Mouse (Mus musculus): Measurements from ENCODE around the gene Mep1a. TPM values are rescaled to one million over a fixed set of nuclear protein-coding genes. Genes with fewer than 3 reads are reported as not detected.
A peak's percentile ranks its signal among the peaks of the same experiment; 100 is the strongest.

Gene Mep1a
- total RNA-seq, 2 experiments from 2014 or later: not detected

DNA sequence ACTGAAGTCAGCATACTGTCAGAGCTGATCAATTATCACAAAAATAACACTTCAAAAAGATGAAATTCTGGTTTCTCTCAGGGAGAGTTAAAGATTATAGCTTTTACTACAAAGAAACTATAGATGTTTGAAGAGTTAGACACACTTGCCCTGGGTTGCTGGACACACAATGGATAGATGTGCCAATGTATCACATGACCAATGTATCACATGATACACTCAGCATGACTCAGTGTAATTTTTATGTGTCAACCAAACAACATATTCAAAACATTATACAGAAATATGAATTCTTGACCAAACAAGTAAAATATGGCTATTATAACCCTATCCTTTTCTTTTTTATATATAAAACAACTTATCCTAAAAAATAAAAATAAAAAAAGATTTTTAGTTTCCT, 25.0 kb downstream of the Mep1a start:
- DNase-seq: no peak

DNA sequence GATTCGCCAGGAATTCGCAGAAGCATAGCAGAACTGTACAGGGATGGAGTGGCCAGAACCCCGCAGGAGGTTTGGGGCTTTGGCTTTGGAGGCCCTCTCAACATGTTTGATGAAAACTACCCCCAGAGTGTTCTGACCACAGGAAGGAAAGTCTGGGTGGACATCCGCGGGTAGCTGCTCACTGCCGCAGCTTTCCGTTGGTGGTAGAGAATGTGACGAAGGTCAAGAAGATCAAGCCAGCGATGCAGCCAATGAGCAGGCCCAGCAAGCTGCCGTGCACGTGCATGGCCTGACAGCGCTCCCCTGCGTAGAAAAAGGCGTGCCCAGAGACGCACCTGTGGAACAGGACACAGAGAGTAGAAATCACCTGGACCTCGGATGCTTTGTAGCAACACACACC, 27.8 kb downstream of the Mep1a start:
- DNase-seq: no peak

DNA sequence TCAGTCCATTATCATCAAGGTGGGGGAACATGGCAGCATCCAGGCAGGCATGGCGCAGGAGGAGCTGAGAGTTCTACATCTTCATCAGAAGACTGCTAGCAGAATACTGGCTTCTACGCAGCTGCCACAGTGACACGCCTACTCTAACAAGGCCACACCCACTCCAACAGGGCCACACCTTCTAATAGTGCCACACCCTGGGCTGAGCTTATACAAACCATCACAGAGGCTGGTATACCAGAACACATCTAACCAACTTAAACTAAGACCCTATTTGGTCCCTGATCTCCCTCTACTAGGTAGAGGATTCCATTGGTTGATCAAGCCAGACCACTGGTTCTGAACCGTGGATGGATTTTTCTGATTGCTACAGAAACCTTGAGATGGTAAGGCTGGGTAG, 30.1 kb downstream of the Mep1a start:
- DNase-seq: no peak

DNA sequence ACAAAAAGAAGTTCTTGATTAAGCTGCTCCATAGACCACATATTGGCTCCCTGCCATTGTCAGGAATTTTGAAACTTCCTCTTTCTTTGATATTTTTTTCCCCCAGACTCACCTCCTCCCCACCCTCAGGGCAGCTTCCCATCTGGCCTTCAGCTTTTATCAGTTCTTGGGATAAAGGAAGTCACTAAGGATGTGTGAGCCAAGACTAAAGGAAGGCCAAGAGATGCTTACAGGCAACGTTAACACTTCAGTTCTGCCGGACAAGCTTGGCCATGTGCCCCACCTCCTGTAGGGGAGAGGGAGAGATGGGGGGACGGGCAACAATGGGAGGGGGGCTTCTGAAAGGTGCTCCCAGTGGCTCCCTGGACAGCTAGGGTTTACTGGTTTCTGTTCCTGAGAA, 32.6 kb downstream of the Mep1a start:
- peak in 1 of 2 experiments; percentile 37 for DNase-seq

DNA sequence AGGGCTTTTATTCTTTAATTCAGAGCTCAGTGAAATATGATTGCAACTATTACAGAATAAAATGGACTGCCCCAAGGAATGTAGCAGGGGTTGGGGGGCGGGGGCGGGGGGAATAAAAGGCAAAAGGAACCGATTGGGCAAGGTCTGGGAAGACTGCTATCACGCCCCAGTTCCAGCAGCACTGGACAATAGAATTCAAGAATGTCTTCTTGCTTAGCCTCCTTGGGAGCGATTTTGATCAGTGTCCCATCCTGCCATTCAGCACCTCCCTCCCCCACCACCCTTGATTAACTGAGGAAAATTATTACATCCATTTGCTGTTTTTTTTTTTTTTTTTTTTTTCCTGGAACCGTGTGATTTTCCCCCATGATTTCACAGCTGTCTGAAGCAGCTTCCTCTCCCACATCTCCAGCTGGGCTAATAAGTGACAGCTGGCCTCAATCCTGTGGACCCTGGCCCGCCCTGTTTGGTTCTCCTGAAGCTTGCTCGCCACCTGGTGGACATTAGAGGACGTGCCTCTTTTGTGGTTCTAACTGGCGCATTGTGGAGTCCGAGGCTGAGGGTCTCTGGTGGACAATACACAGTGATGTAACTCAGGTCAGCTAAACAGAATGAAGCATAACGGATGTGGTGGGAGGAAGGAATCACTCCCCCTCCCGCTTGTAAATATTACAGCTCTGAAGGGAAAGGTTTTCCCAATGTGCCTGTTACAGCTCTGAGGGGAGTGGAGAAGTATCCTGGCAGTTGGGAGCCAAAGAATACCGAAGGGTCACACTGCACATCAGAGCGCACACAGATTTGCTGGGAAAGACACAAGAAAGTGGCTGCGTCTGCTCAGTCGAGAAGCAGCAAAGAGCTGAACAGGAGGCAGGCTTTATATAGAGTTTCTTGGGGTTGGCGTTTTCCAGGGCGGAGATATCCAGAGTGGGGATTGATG, 42.1 kb downstream of the Mep1a start:
- DNase-seq: peak; percentile 78 to 87

DNA sequence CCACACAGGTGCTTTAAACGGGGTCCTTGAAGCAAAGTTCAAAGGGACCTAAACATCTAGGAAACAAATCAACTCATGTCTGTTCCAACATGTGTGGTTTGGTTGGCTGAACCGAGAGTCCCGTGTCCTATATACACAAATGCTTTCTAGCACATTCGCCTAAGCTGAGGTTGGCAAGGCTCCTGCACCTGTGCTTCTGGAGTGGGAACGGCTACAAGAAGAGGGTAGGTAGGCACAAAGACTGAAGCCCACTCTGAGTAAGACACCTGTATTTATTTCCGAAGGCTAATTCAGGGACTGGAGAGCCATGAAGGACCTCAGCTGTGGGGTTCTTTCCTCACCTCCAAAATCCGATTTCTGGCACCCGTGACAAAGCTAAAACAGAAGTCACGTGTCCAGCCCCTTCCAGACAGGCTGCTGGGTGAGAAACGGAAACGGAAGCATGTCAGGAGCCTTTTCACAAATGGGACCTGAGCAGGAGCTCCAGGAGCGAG, 42.8 kb downstream of the Mep1a start:
- DNase-seq: peak in 1 of 2 experiments; percentile 22

DNA sequence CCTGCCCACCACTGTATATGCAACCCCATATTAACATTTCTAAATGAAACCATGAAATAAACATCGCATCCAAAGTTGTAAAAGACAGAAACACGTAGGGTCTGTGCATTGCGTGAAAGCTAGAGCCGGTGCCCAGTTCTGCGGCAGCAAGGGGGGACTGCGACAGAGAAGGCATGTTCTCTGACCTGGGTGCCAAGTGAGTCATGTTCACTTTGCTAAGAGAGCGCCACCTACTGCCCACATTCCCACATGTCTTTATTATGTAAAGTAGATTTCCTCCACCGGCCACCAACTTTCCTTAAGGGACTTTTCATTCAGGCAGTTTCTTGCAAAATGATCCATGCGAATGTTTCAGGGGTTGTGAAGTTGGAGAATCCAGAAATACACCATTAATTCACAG, 44.0 kb downstream of the Mep1a start:
- DNase-seq: peak; percentile 74 to 91

DNA sequence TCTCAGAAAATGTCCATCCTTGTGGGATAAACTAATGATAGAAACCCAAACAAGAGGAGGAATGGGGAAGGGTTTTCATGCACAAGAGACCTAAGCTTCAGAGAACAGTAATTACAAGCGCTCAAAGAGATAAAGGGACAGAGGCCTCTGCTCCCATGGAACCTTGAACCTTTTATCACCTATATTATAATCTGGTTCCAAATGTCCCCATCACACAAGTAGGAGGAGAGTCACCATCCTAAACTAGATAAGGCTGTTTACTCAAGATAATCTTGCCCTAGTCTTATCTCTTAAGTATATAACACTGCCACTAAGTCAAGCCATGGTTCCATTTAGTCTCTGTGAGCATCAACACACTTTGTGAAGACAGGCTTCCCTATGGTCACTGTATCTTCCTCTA, 51.4 kb downstream of the Mep1a start:
- DNase-seq: no peak

DNA sequence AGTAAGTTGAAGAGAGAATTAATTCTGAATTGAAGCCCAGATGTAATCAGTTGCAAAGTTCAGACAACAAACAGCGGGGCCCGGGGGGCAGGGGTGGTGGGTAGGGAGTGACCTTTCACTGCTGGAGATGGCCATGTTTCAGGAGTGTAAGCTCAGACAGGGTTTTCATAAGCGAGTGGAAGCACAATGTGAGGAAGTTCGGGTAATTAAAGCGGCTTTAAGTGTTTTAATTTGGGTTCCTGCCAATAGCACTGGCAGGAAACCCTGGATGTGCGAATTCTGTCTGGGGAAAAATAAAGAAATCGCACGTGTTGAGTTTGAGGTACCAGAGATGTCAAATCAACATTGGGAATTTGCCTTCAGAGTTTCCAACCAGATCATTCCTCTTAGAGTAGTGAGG, 68.1 kb downstream of the Mep1a start:
- DNase-seq: peak in 1 of 2 experiments; percentile 58

DNA sequence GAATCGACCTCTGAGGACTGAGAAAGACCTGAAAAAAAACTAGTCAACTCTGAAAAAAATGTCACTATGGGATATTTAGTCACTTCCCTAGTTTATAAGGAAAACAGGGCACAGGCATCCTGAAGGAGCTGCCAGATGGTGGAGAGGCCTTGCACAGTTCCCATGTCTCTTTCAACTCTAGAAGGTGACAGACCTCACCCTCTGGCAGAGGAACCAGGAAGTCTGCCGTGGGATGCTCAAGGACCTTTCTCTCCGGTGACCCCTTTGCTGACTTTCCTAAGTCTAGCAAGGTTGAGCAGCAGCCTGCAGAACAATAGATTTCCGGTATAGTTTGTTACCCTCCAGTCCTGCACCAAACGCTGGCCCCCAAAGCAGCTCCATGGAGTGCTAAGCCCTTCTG, 70.9 kb downstream of the Mep1a start:
- peak in 1 of 2 experiments; percentile 30 for DNase-seq

Other genes with a start within 250 kb of the Mep1a start
- gene Adgrf1, start 232.5 kb downstream of the Mep1a start, total RNA-seq (2021): not detected
- 100 to 1,000 TPM; 168 to 185 TPM for gene Adgrf5, start 142.4 kb downstream of the Mep1a start, total RNA-seq (2021)
- gene Ankrd66, start 40.8 kb upstream of the Mep1a start, total RNA-seq (2021): under 1 TPM in 1 of 2 experiments, not detected in 1; 0.21 TPM
- gene Pla2g7, start 65.3 kb upstream of the Mep1a start, total RNA-seq (2021): 1 to 10 TPM; 4.3 to 8.0 TPM
- not detected for gene Tdrd6, start 127.5 kb upstream of the Mep1a start, total RNA-seq (2021)
- 1 to 10 TPM; 1.7 to 3.2 TPM for gene Slc25a27, start 164.4 kb upstream of the Mep1a start, total RNA-seq (2021)
- gene Cyp39a1, start 164.6 kb upstream of the Mep1a start, total RNA-seq (2021): 1 to 10 TPM; 4.5 to 4.6 TPM

Data from heart, adult 18-20 months (tissue).